Mouse (Mus musculus): ENCODE results near the gene Hmgcs2. TPM values are rescaled to one million over a fixed set of nuclear protein-coding genes. Genes with fewer than 3 reads are reported as not detected.

The Hmgcs2 gene
- polyA plus RNA-seq, 1 experiment, result 9.4 TPM

GRCm38 (mm10) chr3:98282422-98282821 is 2.2 kb downstream of the Hmgcs2 start:
- no peak for TF ChIP-seq CTCF (IDR thresholded peaks at IDR 0.05; ENCODE audit: borderline replicate concordance, extremely low read depth, insufficient read depth, insufficient read length)
- TF ChIP-seq POLR2A (IDR thresholded peaks at IDR 0.05; ENCODE audit: borderline replicate concordance, extremely low read depth, insufficient read depth, insufficient read length, poor library complexity, severe bottlenecking), result no peak
- no peak for DNase-seq (ENCODE audit: low read depth)

GRCm38 (mm10) chr3:98283205-98283604 is 3.0 kb downstream of the Hmgcs2 start:
- no peak for DNase-seq (ENCODE audit: low read depth)
- TF ChIP-seq CTCF (IDR thresholded peaks at IDR 0.05; ENCODE audit: borderline replicate concordance, extremely low read depth, insufficient read depth, insufficient read length) (no peak), POLR2A (IDR thresholded peaks at IDR 0.05; ENCODE audit: borderline replicate concordance, extremely low read depth, insufficient read depth, insufficient read length, poor library complexity, severe bottlenecking) (no peak)

DNA sequence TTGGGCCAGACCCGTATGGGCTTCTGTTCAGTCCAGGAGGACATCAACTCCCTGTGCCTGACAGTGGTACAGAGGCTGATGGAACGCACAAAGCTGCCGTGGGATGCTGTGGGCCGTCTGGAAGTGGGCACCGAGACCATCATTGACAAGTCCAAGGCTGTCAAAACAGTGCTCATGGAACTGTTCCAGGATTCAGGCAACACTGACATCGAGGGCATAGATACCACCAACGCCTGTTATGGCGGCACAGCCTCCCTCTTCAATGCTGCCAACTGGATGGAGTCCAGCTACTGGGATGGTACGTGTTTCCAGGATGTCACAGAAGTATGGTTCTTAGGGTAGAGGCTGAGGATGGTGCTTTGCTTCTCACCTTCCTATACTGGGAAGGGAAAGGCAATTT is 10.8 kb downstream of the Hmgcs2 start:
- DNase-seq (ENCODE audit: low read depth), result no peak
- no peak for TF ChIP-seq CTCF (IDR thresholded peaks at IDR 0.05; ENCODE audit: borderline replicate concordance, extremely low read depth, insufficient read depth, insufficient read length)
- TF ChIP-seq POLR2A (IDR thresholded peaks at IDR 0.05; ENCODE audit: borderline replicate concordance, extremely low read depth, insufficient read depth, insufficient read length, poor library complexity, severe bottlenecking), result no peak

GRCm38 (mm10) chr3:98295965-98296364 is 15.7 kb downstream of the Hmgcs2 start:
- no peak for DNase-seq (ENCODE audit: low read depth)
- TF ChIP-seq POLR2A (IDR thresholded peaks at IDR 0.05; ENCODE audit: borderline replicate concordance, extremely low read depth, insufficient read depth, insufficient read length, poor library complexity, severe bottlenecking) (no peak), CTCF (IDR thresholded peaks at IDR 0.05; ENCODE audit: borderline replicate concordance, extremely low read depth, insufficient read depth, insufficient read length) (peak; percentile 17; the same call in 1 of the 2 replicates)

- DNase-seq (ENCODE audit: low read depth), result no peak
- TF ChIP-seq CTCF (IDR thresholded peaks at IDR 0.05; ENCODE audit: borderline replicate concordance, extremely low read depth, insufficient read depth, insufficient read length) (no peak), POLR2A (IDR thresholded peaks at IDR 0.05; ENCODE audit: borderline replicate concordance, extremely low read depth, insufficient read depth, insufficient read length, poor library complexity, severe bottlenecking) (no peak)
Observed at GRCm38 (mm10) chr3:98299391-98300100, 19.3 kb downstream of the Hmgcs2 start.

- no peak for DNase-seq (ENCODE audit: low read depth)
- no peak for TF ChIP-seq POLR2A (IDR thresholded peaks at IDR 0.05; ENCODE audit: borderline replicate concordance, extremely low read depth, insufficient read depth, insufficient read length, poor library complexity, severe bottlenecking)
- TF ChIP-seq CTCF (IDR thresholded peaks at IDR 0.05; ENCODE audit: borderline replicate concordance, extremely low read depth, insufficient read depth, insufficient read length), result no peak
Observed at GRCm38 (mm10) chr3:98300266-98300665, 20.0 kb downstream of the Hmgcs2 start.

- TF ChIP-seq CTCF (IDR thresholded peaks at IDR 0.05; ENCODE audit: borderline replicate concordance, extremely low read depth, insufficient read depth, insufficient read length), result no peak
- no peak for TF ChIP-seq POLR2A (IDR thresholded peaks at IDR 0.05; ENCODE audit: borderline replicate concordance, extremely low read depth, insufficient read depth, insufficient read length, poor library complexity, severe bottlenecking)
- no peak for DNase-seq (ENCODE audit: low read depth)
Observed at GRCm38 (mm10) chr3:98301761-98302160, 21.5 kb downstream of the Hmgcs2 start.

DNA sequence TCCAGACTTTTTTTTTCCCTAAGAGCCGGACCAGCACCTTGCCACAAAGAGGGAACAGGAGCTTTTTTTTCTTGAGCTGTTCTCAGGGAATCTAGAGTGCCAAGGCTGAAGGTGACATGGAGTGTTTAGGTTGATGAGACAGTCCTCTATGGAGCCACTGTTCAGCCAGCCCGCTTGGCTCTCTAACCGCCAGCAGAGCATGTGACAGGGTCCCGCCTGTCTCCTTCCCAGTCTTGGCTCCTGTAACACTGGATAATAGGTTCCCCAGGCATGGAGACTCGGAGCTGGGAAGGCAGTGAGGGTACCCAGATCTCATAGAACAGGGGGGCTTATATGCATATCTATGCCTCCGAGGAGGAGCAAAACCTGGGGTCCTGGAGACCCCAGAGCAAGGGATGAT is 28.4 kb downstream of the Hmgcs2 start:
- TF ChIP-seq CTCF (IDR thresholded peaks at IDR 0.05; ENCODE audit: borderline replicate concordance, extremely low read depth, insufficient read depth, insufficient read length) (no peak), POLR2A (IDR thresholded peaks at IDR 0.05; ENCODE audit: borderline replicate concordance, extremely low read depth, insufficient read depth, insufficient read length, poor library complexity, severe bottlenecking) (no peak)
- DNase-seq (ENCODE audit: low read depth), result peak; percentile 35

DNA sequence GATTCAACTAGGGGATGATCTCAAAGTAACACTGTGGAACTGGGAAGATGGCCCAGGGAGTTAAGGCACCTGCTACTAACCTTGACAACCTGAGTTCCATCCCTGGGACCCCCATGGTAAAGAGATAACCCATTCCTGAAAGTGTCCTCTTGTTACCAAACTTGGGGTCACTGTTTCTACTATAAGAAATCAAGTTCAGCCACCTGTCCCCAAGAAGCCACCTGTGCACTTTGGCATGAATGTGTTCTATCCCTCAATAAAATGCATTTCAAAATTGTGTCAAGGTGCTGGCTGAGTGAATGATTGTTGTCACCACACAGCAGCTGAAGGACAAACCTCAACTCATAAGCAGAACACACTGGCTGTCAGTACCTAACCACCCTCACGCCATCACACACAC is 30.2 kb downstream of the Hmgcs2 start:
- no peak for DNase-seq (ENCODE audit: low read depth)
- no peak for TF ChIP-seq CTCF (IDR thresholded peaks at IDR 0.05; ENCODE audit: borderline replicate concordance, extremely low read depth, insufficient read depth, insufficient read length)
- no peak for TF ChIP-seq POLR2A (IDR thresholded peaks at IDR 0.05; ENCODE audit: borderline replicate concordance, extremely low read depth, insufficient read depth, insufficient read length, poor library complexity, severe bottlenecking)

- DNase-seq (ENCODE audit: low read depth), result peak; percentile 78
- TF ChIP-seq POLR2A (IDR thresholded peaks at IDR 0.05; ENCODE audit: borderline replicate concordance, extremely low read depth, insufficient read depth, insufficient read length, poor library complexity, severe bottlenecking) (no peak), CTCF (IDR thresholded peaks at IDR 0.05; ENCODE audit: borderline replicate concordance, extremely low read depth, insufficient read depth, insufficient read length) (peak; percentile 79)
Observed at GRCm38 (mm10) chr3:98312867-98313266, 32.6 kb downstream of the Hmgcs2 start.

DNA sequence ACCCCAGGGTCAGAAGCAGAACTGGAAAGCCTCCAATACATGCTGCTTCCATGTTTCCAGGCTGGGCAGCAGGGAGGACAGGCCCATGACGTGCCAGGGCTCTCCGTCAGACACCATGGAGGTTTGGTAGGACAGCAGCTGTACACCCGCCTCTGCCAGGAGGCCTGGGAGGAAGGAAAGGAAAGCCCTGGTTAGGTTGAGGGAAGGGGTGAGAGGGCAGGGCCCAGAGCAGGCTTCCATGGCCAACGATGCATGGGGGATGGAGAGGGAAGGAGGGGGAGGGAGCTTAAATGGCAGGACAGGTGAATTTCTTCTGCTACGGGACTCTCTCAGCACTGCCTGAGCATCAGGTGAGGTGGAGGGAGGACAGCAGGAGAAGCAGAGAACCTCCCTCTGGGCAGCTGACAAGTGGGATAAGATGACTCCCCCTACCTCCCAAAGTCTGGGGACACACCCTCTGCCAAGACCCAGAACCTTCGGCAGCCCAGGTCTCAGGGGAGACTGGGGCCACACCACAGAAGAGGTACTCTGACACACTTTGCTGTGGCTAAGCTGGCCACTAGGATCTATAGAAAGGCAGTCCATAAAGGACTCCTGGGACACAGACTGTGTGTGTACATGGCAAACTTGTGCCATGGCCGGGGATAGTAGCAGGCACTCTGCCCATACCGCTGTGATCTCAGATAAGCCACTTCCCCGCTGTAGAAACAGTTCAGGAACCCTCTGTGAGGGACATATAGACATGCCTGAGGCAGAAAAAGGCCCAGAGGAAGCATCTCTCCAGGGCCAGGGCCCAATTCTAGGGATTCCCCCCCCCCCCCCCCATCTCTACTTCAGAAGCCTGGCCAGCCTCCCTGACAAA is 33.3 kb downstream of the Hmgcs2 start:
- TF ChIP-seq CTCF (IDR thresholded peaks at IDR 0.05; ENCODE audit: borderline replicate concordance, extremely low read depth, insufficient read depth, insufficient read length) (no peak), POLR2A (IDR thresholded peaks at IDR 0.05; ENCODE audit: borderline replicate concordance, extremely low read depth, insufficient read depth, insufficient read length, poor library complexity, severe bottlenecking) (no peak)
- DNase-seq (ENCODE audit: low read depth), result no peak

Data from brain, embryonic 14.5 days (tissue).